Mouse (Mus musculus): Measurements from ENCODE around the gene Sdr42e1.

Sdr42e1 gene

DNA sequence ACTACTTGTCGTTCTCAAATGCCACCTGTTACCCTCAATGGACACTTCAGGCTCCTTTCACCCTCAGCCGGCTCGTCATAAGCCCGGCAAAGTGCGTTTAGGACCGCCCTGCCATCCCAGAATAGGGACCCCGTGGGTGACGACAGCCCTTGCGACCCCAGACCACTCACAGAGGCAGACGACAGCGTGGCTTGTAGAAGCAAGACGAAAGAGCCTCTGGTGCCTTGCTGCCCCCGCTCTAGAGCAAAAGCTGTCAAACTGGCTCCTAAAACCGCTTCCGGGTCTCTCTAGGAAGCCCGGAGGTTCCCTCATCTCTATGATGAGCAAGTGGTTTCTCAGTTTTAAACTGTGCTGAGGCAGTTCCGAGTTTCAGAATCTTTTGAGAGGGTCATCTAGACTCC lies at the start of gene Sdr42e1:
Gene Sdr42e1, minus strand, starts transcription at position 260 of the 401 bp plus-strand sequence.
- DNase-seq (ENCODE audit: low read depth): no peak

DNA sequence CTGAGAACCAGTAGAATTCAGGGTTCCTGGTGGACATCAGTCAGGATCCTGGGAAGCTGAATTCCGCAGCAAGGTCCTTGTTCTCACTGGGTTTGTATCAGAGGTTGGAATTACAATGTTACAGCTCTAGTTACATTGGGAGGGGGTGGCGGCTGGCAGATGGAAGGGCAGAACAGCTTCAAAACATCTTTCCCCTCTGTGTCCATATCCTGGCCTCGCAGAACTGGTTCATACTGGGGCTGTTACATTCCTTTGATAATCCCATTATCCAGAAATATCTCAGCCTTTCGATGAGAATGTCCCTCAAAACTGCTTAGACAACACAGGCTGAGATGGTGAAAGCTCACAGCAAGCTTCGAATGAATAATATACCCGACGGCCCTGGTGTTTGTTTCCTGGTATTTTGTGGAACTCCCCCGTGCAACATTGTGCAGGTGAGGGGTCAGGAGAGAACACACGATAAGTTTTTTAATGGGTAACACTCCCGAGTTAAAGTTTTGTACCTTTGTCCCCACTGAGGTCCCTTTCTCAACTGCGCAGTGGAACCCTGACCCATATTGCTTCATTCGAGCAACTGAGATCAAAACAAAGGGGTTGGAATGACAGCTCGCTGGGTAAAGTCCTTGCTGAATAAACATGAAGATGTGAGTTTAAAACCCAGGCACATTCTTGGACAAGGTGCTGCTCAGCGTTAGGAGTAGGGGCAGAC lies 44.8 kb upstream of the Sdr42e1 start:
- DNase-seq (ENCODE audit: low read depth): no peak

DNA sequence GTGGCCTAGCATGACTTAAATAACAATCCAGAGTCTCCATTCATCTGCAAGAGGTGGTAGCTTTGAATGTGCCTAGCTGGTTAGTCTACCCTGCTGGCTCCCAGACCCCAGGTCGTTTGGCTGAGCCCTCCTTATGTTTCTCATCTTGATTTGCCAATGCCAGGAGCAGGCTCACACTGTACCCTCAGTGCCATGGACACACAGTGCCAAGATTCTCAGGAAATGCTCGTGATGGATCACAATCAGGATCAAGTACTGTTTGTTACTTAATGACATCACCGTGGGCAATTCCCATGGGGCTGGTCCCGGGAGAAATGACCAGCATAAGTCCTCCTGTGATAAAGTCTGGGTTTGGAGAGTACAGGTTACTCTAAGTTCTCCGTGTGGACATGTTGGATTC lies 42.4 kb upstream of the Sdr42e1 start:
- DNase-seq (ENCODE audit: low read depth): no peak

- no peak for DNase-seq (ENCODE audit: low read depth)
Measured at GRCm38 (mm10) chr8:117714604-117715003, 41.1 kb upstream of the Sdr42e1 start.

- DNase-seq (ENCODE audit: low read depth): no peak
Measured at GRCm38 (mm10) chr8:117712226-117712625, 38.7 kb upstream of the Sdr42e1 start.

DNA sequence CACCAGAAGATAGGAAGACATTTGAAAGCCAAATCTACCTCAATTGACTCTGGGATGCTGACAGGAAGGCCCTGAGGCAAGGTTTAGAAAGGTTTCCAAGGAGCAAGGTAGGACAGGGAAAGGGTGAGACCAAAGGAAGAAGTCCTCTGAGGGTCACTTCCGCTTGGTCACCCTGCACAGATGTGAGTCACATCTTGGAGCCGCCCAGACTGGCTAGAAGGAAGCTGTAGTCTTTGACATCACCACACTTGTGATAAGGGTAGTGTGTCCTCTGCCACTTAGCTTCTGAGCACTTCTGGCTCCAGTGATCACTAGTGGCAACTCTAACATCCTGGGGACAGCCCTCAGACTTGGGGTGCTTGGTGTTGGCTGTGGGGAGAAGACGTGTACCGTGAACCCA lies 32.7 kb upstream of the Sdr42e1 start:
- DNase-seq (ENCODE audit: low read depth): no peak

DNA sequence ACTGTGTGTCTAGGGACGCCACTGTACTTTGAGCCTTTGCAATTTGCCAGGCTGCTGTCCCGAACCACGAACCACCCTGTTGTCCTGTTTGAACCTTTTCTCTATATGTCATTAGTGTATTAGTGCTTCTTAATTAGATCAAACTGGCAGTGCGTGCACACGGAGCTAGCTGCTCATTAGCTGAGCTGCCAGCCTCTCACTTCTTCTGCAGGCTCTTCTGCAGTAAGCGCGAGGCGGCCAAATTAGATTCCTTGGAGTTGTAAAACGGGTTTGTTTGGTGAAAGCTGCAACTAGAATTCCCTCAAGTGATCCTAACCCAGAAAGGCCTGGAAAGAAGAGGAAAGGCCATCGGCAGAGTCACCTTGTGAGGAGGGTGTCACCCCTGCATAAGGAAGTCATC lies 29.2 kb upstream of the Sdr42e1 start:
- no peak for DNase-seq (ENCODE audit: low read depth)

DNA sequence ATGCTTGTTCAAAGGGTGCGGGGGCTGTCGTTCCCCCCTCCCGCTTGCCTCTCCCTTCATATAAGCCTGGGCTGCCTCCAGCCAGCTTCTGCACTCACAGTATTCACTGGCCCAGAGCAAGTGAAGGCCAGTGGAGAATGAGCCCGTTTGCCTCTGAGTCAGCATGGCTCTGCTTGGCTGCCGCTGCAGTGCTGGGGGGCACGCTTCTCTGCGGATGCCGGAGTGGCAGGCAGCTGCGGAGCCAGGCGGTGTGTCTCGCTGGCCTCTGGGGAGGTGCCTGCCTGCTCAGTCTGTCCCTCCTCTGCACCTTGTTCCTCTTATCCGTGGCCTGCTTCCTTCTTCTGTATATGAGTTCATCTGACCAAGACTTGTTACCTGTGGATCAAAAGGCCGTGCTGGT lies 28.4 kb upstream of the Sdr42e1 start, which contains the start of gene Hsd17b2:
Gene Hsd17b2, plus strand, starts transcription at position 46 of the 400 bp plus-strand sequence.
- no peak for DNase-seq (ENCODE audit: low read depth)

DNA sequence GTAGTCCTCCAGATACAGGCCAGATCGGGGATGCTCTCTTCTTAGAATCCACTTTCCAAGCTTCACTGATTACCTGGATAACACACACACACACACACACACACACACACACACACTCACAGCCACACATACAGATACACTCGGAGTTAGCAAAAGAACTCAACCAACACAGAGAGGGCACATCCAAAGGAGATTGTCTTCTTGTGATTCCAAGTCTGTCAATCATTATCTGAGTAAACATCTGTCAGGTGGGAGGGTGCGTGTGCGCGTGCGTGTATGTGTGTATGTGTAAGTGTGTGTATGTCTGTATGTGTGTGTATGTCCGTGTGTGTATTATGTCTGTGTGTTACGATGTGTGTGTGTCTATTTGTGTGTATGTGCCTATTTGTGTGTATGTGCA lies 27.8 kb upstream of the Sdr42e1 start:
- no peak for DNase-seq (ENCODE audit: low read depth)

GRCm38 (mm10) chr8:117700699-117701098 lies 27.2 kb upstream of the Sdr42e1 start:
- DNase-seq (ENCODE audit: low read depth): no peak

GRCm38 (mm10) chr8:117697248-117697647 lies 23.8 kb upstream of the Sdr42e1 start:
- no peak for DNase-seq (ENCODE audit: low read depth)

- no peak for DNase-seq (ENCODE audit: low read depth)
Measured at GRCm38 (mm10) chr8:117695636-117696035, 22.1 kb upstream of the Sdr42e1 start.

- DNase-seq (ENCODE audit: low read depth): no peak
Measured at GRCm38 (mm10) chr8:117692131-117692530, 18.6 kb upstream of the Sdr42e1 start.

DNA sequence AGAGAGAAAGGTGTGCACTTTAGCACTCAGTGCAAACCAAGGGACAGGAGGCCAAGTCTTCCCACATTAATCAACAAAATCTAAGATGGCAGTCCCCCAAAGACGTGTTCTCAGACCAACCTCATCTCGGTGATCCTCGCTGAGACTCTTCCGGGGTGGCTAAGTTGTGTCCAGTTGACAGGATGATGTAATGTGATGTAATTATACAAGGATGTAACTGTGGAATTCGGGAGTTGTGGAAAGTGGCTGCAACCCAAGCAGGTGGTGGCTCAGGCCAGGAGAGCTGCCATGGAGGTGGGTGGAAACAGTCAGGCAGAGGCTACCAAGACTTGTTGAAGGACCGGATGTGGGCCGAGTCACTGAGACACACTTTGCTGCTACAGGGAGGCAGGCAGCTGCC lies 14.4 kb upstream of the Sdr42e1 start:
- DNase-seq (ENCODE audit: low read depth): no peak

- no peak for DNase-seq (ENCODE audit: low read depth)
Measured at GRCm38 (mm10) chr8:117684504-117684903, 11.0 kb upstream of the Sdr42e1 start.

- DNase-seq (ENCODE audit: low read depth): no peak
Measured at GRCm38 (mm10) chr8:117683925-117684472, 10.5 kb upstream of the Sdr42e1 start.

- DNase-seq (ENCODE audit: low read depth): no peak
Measured at GRCm38 (mm10) chr8:117678650-117679049, 5.2 kb upstream of the Sdr42e1 start.

DNA sequence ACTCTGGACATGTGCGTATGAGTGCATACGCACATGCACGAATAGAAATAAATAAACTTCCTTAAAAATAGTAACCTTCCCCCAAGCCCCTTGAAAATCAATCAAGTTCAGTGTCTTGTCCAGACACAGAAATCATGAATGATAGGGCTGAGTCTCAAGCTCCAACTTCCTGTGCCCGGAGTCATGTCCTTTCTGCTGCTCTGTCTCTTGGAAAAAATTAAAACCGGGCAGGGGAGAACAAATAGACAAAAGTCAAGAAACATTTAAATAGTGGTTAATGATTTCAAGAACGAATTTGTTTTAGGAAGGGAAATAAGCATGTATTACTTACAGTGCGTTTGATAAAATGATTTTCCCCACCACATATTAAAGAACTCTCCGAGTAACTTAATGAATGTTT lies 3.5 kb upstream of the Sdr42e1 start:
- no peak for DNase-seq (ENCODE audit: low read depth)

DNA sequence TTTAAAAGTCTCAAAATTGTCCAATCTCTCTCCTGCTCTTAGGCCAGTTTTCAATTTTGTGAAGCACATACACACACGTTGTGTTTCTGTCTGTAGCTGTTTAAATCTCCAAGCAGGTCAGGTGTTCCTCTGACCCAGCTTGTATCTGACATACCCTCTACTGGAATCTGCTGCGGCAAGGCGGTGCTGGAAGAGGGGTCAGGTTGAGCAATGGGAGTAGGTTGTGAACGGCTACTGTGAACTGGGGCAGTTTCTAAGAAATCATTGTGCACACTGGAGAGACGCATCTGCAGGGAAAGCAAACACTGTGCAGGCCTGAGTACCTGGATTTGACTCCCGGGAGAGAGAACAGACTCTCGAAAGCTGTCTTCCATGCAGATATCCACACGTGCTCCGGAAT lies 3.0 kb upstream of the Sdr42e1 start:
- no peak for DNase-seq (ENCODE audit: low read depth)

- no peak for DNase-seq (ENCODE audit: low read depth)
Measured at GRCm38 (mm10) chr8:117675171-117675570, 1.7 kb upstream of the Sdr42e1 start.

DNA sequence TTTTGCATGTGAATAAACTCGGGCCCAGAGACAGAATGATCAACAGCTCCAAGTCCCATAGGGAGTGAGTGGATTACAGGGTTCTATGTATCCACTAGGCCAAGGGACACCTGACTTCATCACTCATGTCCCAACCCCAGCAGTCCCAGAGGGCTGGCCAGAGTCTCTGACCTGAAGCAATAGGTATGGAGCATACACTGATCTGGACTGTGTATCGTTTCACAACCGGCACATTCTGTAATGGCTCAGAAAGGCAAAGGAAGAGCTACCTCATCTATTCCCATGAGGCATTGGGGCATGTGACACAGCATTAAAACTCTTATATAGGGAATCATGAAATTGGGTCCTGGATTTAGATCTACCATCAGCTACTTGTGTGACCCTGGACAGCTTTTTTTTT lies 931 bp downstream of the Sdr42e1 start:
- no peak for DNase-seq (ENCODE audit: low read depth)

GRCm38 (mm10) chr8:117670461-117670860 lies 3.0 kb downstream of the Sdr42e1 start:
- no peak for DNase-seq (ENCODE audit: low read depth)

DNA sequence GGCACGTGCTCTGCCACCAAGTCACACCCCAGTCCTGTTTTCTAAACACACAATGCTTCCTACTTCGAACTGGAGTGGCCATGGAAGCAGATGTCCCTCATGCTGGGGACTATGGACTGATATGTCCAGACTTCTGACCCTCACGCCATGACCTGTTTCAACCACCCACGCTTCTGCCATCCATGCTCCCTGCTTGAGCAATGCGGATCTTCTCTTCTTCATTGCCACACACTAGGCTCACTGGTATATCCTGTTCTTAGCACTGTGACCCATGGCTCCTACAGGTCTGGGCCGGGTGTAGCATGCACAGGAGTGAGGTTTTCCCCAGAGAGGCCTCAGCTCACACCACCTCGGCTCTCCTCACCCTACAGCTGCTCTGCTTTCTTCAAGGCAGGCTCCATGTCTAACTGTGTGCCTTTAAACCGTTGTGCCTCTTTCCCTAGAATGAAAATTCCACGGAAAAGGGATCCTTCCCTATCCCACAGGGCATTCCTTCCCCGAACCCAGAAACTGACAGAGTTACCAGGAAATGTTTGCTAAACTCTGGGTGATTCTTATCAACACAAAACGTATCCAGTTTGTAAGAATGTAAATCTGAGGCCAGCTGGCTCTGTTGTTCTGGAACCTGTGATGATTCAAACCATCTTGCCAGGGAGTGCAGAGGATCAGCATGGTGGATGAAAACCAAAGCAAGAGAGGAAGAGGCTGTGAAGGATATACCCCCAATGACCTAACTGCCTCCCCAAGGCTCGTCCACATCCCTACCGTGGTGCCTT lies 6.0 kb downstream of the Sdr42e1 start:
- DNase-seq (ENCODE audit: low read depth): no peak

Measured in fibroblast of lung, adult 2 months (primary cell).